Mouse (Mus musculus) testis, adult 2 months (tissue): ENCODE results near the gene Ano7. TPM values are rescaled to one million over a fixed set of nuclear protein-coding genes. Genes with fewer than 3 reads are reported as not detected.
"Not testable (repeated sequence)": the region's sequence is repeated elsewhere in the genome, so short reads cannot be mapped to it uniquely, and the experiment has no call there.

Experiments
- H3K27ac ChIP-seq: fragments of 200-500 bp; 2 replicates; pipeline ENCODE4 v1.5.1; 2012; ENCODE audit warnings: low read depth, low read length; ENCODE audit not compliant: control insufficient read depth, insufficient read depth
- H3K27me3 ChIP-seq: fragments of 200-500 bp; 2 replicates; pipeline ENCODE4 v1.6.1; 2012; ENCODE audit warnings: mild to moderate bottlenecking, low read length, moderate library complexity; ENCODE audit not compliant: control insufficient read depth, insufficient read depth
- H3K36me3 ChIP-seq: fragments of 200-500 bp; 2 replicates; pipeline ENCODE4 v1.6.1; 2012; ENCODE audit warnings: mild to moderate bottlenecking, low read length; ENCODE audit not compliant: control insufficient read depth, insufficient read depth
- H3K4me1 ChIP-seq: fragments of 200-500 bp; 2 replicates; pipeline ENCODE4 v1.6.1; 2012; ENCODE audit warnings: low read length; ENCODE audit not compliant: control insufficient read depth, insufficient read depth
- H3K4me3 ChIP-seq: fragments of 200-500 bp; 2 replicates; pipeline ENCODE4 v1.5.1; 2012; ENCODE audit warnings: low read depth, mild to moderate bottlenecking, low read length, moderate library complexity, mixed read lengths; ENCODE audit not compliant: control insufficient read depth
- CTCF ChIP-seq: fragments of 200-500 bp; IDR thresholded peaks from 2 replicates; pipeline ENCODE4 v1.5.1; 2012; ENCODE audit warnings: low read depth, mild to moderate bottlenecking, inconsistent platforms, low read length, moderate library complexity; ENCODE audit not compliant: control insufficient read depth, insufficient read depth, insufficient replicate concordance
- POLR2A ChIP-seq: fragments of 200-500 bp; IDR thresholded peaks from 2 replicates; pipeline ENCODE4 v1.6.1; 2012; ENCODE audit warnings: low read depth, mild to moderate bottlenecking, inconsistent platforms, low read length, moderate library complexity; ENCODE audit not compliant: control insufficient read depth
- polyA plus RNA-seq: library from polyadenylated mRNA; depleted of rRNA; stranded (reverse); fragments of >200 nt; gene quantifications from 2 replicates; pipeline ENCODE4 v1.2.3, GENCODE M21; 2012

The Ano7 gene
- polyA plus RNA-seq, 1 experiment: 0.49 TPM

- Histone ChIP-seq H3K4me3 (peak overlapping the region; percentile 50), H3K27ac (no peak overlapping the region), H3K36me3 (no peaks in the 10 kb centered on the region), H3K27me3 (no peaks in the 10 kb centered on the region), H3K4me1 (peaks cover 12% of the 10 kb centered on the region)
- TF ChIP-seq POLR2A (no peak), CTCF (no peak)
Observed at GRCm38 (mm10) chr1:93401191-93402052, 27.7 kb downstream of the Ano7 start.

DNA sequence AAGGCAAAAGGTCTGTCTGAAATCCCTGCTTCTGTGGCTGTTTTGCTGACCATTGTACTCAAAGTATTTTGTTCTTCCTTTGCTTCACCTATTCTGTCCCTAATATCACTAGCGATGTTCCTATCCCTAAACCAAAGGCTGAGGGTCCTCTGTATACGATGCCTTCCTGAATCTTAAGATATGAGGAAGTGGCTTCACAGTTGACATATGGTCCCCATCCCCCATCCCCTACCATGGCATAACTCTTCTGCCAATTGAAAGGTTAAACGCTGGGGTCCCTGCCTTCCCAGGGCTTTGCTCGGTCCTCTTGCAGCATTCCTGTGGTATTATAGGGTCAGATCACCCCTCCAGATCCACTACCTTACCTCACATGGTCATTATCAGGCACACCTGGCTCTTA lies 29.7 kb downstream of the Ano7 start:
- TF ChIP-seq CTCF: no peak
- no peak for TF ChIP-seq POLR2A
- no peak overlapping the region for H3K27ac ChIP-seq
- H3K36me3 ChIP-seq: no peaks in the 10 kb centered on the region; the same call in none of the 2 replicates

GRCm38 (mm10) chr1:93432087-93432486 lies 58.4 kb downstream of the Ano7 start:
- Histone ChIP-seq H3K27me3 (no peaks in the 10 kb centered on the region), H3K4me1 (no peaks in the 10 kb centered on the region), H3K27ac (no peak overlapping the region), H3K36me3 (peaks cover 7% of the 10 kb centered on the region), H3K4me3 (no peak overlapping the region)
- no peak for TF ChIP-seq POLR2A
- no peak for TF ChIP-seq CTCF

More for the DNA sequence above, 29.7 kb downstream of the Ano7 start:
- H3K4me3 ChIP-seq: no peak overlapping the region
- peaks cover 12% of the 10 kb centered on the region for H3K4me1 ChIP-seq
- no peaks in the 10 kb centered on the region for H3K27me3 ChIP-seq

DNA sequence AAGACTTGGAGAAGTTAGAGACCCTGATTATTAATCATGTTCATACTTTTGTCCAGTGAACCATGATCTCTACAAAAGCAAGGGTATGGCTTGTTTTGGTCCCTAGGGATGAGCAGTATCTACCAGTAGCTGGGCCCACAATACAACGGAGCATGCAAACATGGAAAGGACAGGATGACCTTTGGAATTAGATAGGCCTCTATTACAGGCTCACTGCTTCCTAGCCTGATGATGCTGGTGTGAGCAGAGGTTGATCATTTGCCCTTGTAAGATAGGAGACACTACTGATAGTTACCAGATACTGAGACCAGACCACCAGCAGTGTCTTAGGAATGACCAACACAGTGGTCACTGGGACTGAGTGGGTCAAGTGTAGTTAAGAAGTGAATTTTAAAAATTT lies 65.6 kb downstream of the Ano7 start:
- no peaks in the 10 kb centered on the region for H3K27me3 ChIP-seq
- no peak for TF ChIP-seq CTCF
- no peak for TF ChIP-seq POLR2A
- no peak overlapping the region for H3K27ac ChIP-seq
- H3K4me1 ChIP-seq: peaks cover 3% of the 10 kb centered on the region
- no peak overlapping the region for H3K4me3 ChIP-seq
- H3K36me3 ChIP-seq: peaks cover 5% of the 10 kb centered on the region

DNA sequence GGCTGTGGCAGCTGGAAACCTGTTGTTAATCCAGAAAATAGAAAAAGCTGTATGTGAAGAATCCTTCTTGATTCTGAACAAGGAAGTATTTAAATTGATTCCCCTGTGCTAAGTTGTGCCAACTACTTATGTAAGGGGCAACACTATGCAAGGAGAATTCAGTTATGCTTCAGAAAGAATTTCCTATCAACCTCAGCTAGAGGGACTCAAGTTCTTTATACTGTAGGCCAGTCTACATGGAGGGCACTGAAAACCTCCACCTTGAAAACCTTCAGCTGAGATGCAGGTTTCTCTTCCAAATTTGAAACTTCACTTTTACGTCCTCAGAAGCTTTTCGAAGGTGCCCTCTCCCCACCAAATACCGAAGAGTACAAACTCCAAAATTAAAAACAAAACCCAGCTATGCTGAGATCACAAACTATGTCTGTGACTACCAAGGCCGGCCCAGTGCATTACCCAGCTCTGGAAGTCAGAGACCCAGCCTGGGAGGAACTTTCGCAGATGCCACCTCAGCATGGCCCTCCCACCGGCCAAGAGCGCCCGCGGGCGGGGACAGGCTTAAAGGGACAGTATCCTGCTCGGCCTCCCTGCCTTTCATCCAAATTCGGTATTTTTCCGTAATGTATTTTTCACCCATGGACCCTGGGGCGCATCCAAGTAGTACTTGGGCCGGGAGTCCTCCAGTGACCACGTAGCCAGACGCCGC lies 70.8 kb downstream of the Ano7 start:
- H3K27me3 ChIP-seq: no peaks in the 10 kb centered on the region
- peaks cover 13% of the 10 kb centered on the region for H3K4me1 ChIP-seq
- H3K4me3 ChIP-seq: peak overlapping the region; percentile 94
- peak overlapping the region; percentile 82 for H3K27ac ChIP-seq
- peaks cover 2% of the 10 kb centered on the region for H3K36me3 ChIP-seq
- TF ChIP-seq CTCF: no peak

DNA sequence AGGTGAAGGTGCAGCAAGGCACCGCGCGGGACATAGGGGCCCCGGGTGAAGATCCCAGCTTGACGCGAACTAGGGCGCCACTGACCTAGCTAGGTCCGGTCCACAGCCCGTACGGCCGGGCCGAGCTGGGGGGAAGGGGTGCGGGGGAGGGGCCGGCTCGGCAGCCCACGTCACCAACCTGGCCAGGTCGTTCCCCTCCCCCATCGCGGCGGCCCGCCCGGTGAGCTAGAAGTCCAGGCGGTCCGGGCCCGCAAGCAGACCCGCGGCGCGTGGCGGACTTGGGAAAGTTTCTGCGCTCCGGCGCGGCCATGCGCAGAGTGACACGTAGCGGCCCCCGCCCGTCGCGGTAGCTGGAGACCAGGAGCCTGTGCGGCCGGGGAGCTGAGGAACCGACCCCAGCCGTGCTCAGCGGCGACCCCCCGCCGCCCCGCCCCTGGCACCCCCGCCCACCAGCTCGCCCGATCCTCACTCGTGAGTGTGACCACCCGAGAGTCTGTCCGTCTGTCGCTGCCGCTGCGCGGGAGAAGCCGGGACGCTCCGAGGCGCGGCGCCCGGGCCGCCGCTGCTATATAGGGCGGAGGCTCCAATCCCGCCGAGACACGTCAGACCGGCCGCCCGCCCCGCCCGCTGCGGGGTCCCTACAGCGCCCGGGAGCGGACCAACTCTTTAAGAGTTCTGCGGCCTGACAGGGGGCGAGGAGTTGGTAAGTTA lies 71.5 kb downstream of the Ano7 start:
- Histone ChIP-seq H3K27ac (peak overlapping the region; percentile 82), H3K4me1 (peaks cover 13% of the 10 kb centered on the region), H3K36me3 (peaks cover 2% of the 10 kb centered on the region), H3K4me3 (peak overlapping the region; percentile 94), H3K27me3 (no peaks in the 10 kb centered on the region)
- TF ChIP-seq POLR2A: peak; percentile 38; the same call in 1 of the 2 replicates
- no peak for TF ChIP-seq CTCF

- Histone ChIP-seq H3K36me3 (no peaks in the 10 kb centered on the region), H3K27ac (peak overlapping the region; percentile 61), H3K27me3 (no peaks in the 10 kb centered on the region), H3K4me3 (peak overlapping the region; percentile 94), H3K4me1 (peaks cover 13% of the 10 kb centered on the region)
- no peak for TF ChIP-seq POLR2A
- TF ChIP-seq CTCF: no peak
Observed at GRCm38 (mm10) chr1:93445822-93446162, 72.1 kb downstream of the Ano7 start.

GRCm38 (mm10) chr1:93450118-93450517 lies 76.4 kb downstream of the Ano7 start:
- H3K27me3 ChIP-seq, H3K36me3 ChIP-seq, H3K4me1 ChIP-seq, H3K27ac ChIP-seq, H3K4me3 ChIP-seq: not testable (repeated sequence)
